Mouse (Mus musculus) lung, adult 2 months (tissue): ENCODE data around the gene Pafah1b2.

Experiments used
- CTCF ChIP-seq: fragments of 200-500 bp; IDR thresholded peaks from 2 replicates; pipeline ENCODE4 v1.5.1; 2011; ENCODE audit warnings: mild to moderate bottlenecking, low read length, control low read depth; ENCODE audit not compliant: insufficient read depth
- POLR2A ChIP-seq: fragments of 200-500 bp; IDR thresholded peaks from 2 replicates; pipeline ENCODE4 v1.6.1; 2011; ENCODE audit warnings: low read depth, mild to moderate bottlenecking, control low read depth, low read length, borderline replicate concordance; ENCODE audit errors: extremely low read depth

DNA sequence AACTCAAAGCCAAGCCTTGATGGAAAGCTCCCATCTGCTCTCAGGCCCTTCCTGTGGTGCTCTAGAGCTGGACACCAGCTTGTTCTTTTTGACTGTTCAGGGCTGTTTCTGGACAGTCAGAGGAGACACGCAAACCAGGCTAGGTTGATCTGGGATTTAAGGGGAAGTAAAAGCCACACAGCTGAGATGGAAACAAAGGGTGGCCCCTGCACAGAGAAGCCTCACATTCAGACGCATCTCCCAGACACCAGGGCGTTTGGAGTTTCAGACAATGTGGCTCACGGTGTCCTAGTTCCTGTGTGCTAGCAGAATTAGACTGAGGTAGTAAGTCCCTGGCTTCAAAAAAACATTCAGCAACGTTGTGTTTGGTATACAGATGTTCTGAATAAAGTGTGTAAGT, 6.3 kb downstream of the Pafah1b2 start:
- TF ChIP-seq CTCF: no peak
- TF ChIP-seq POLR2A: no peak
